Mouse (Mus musculus): ENCODE results near the gene Nfatc3. TPM values are rescaled to one million over a fixed set of nuclear protein-coding genes. Genes with fewer than 3 reads are reported as not detected.

Gene Nfatc3
- polyA plus RNA-seq, 1 experiment from 2014 or later, result 9.1 TPM

- no peak overlapping the region for H3K4me2 ChIP-seq (replicated peaks)
- no peak overlapping the region for H3K4me3 ChIP-seq
- no peaks in the 10 kb centered on the region for H3K9me3 ChIP-seq
- WGBS, result 86% methylated on average over 1 of the region's 1 CpGs
- no peaks in the 10 kb centered on the region for H3K4me1 ChIP-seq
- no peak for ATAC-seq (ENCODE audit: low FRiP score, low read depth)
- H3K9ac ChIP-seq, result no peak overlapping the region
- no peaks in the 10 kb centered on the region for H3K27me3 ChIP-seq
- H3K27ac ChIP-seq, result no peak overlapping the region
- peaks cover 65% of the 10 kb centered on the region for H3K36me3 ChIP-seq
These were observed 47.6 kb downstream of the Nfatc3 start for GRCm38 (mm10) chr8:106106193-106106592.

- no peaks in the 10 kb centered on the region for H3K27me3 ChIP-seq
- H3K36me3 ChIP-seq, result peaks cover 62% of the 10 kb centered on the region
- H3K9ac ChIP-seq, result no peak overlapping the region
- ATAC-seq (ENCODE audit: low FRiP score, low read depth), result no peak
- H3K4me3 ChIP-seq, result no peak overlapping the region
- WGBS, result 97% methylated on average over 4 of the region's 4 CpGs
- no peak overlapping the region for H3K4me2 ChIP-seq (replicated peaks)
- no peak overlapping the region for H3K27ac ChIP-seq
- no peaks in the 10 kb centered on the region for H3K9me3 ChIP-seq
- no peaks in the 10 kb centered on the region for H3K4me1 ChIP-seq
These were observed 49.4 kb downstream of the Nfatc3 start for GRCm38 (mm10) chr8:106108080-106108479.

- no peak overlapping the region for H3K9ac ChIP-seq
- ATAC-seq (ENCODE audit: low FRiP score, low read depth), result no peak
- H3K27ac ChIP-seq, result no peak overlapping the region
- no peaks in the 10 kb centered on the region for H3K4me1 ChIP-seq
- 93% methylated on average over 3 of the region's 3 CpGs for WGBS
- H3K4me2 ChIP-seq (replicated peaks), result no peak overlapping the region
- H3K9me3 ChIP-seq, result no peaks in the 10 kb centered on the region
- peaks cover 58% of the 10 kb centered on the region for H3K36me3 ChIP-seq
- H3K27me3 ChIP-seq, result no peaks in the 10 kb centered on the region
- no peak overlapping the region for H3K4me3 ChIP-seq
These were observed 50.1 kb downstream of the Nfatc3 start for GRCm38 (mm10) chr8:106108729-106109128.

- no peaks in the 10 kb centered on the region for H3K4me1 ChIP-seq
- no peak overlapping the region for H3K4me2 ChIP-seq (replicated peaks)
- no peaks in the 10 kb centered on the region for H3K27me3 ChIP-seq
- H3K36me3 ChIP-seq, result peaks cover 64% of the 10 kb centered on the region
- H3K27ac ChIP-seq, result no peak overlapping the region
- H3K4me3 ChIP-seq, result no peak overlapping the region
- H3K9ac ChIP-seq, result no peak overlapping the region
- no peak for ATAC-seq (ENCODE audit: low FRiP score, low read depth)
- no peaks in the 10 kb centered on the region for H3K9me3 ChIP-seq
- WGBS, result 92% methylated on average over 2 of the region's 2 CpGs
These were observed 53.4 kb downstream of the Nfatc3 start for GRCm38 (mm10) chr8:106112041-106112440.

- peak; percentile 64 for ATAC-seq (ENCODE audit: low FRiP score, low read depth)
These were observed 53.9 kb downstream of the Nfatc3 start for GRCm38 (mm10) chr8:106112514-106112913.

GRCm38 (mm10) chr8:106115897-106116296 is 57.3 kb downstream of the Nfatc3 start:
- Histone ChIP-seq H3K4me2 (replicated peaks) (no peak overlapping the region), H3K4me3 (no peak overlapping the region), H3K27me3 (no peaks in the 10 kb centered on the region), H3K4me1 (no peaks in the 10 kb centered on the region), H3K9me3 (no peaks in the 10 kb centered on the region), H3K27ac (no peak overlapping the region), H3K9ac (no peak overlapping the region), H3K36me3 (peaks cover 59% of the 10 kb centered on the region)
- WGBS, result 95% methylated on average over 3 of the region's 3 CpGs
- no peak for ATAC-seq (ENCODE audit: low FRiP score, low read depth)

More at GRCm38 (mm10) chr8:106112514-106112913, 53.9 kb downstream of the Nfatc3 start:
- Histone ChIP-seq H3K4me1 (no peaks in the 10 kb centered on the region), H3K9ac (no peak overlapping the region), H3K4me2 (replicated peaks) (no peak overlapping the region), H3K27ac (no peak overlapping the region), H3K36me3 (peaks cover 68% of the 10 kb centered on the region), H3K27me3 (no peaks in the 10 kb centered on the region), H3K9me3 (no peaks in the 10 kb centered on the region), H3K4me3 (no peak overlapping the region)
- 97% methylated on average over 1 of the region's 1 CpGs for WGBS

GRCm38 (mm10) chr8:106123443-106123842 is 64.8 kb downstream of the Nfatc3 start:
- Histone ChIP-seq H3K4me1 (no peaks in the 10 kb centered on the region), H3K4me2 (replicated peaks) (no peak overlapping the region), H3K9ac (no peak overlapping the region), H3K27ac (no peak overlapping the region), H3K27me3 (no peaks in the 10 kb centered on the region), H3K9me3 (no peaks in the 10 kb centered on the region), H3K36me3 (peaks cover 46% of the 10 kb centered on the region), H3K4me3 (no peak overlapping the region)
- no peak for ATAC-seq (ENCODE audit: low FRiP score, low read depth)
- WGBS, result 88% methylated on average over 3 of the region's 3 CpGs

GRCm38 (mm10) chr8:106126055-106126454 is 67.4 kb downstream of the Nfatc3 start:
- H3K4me3 ChIP-seq, result no peak overlapping the region
- no peaks in the 10 kb centered on the region for H3K4me1 ChIP-seq
- H3K27ac ChIP-seq, result no peak overlapping the region
- WGBS, result 90% methylated on average over 1 of the region's 1 CpGs
- H3K9me3 ChIP-seq, result no peaks in the 10 kb centered on the region
- H3K27me3 ChIP-seq, result no peaks in the 10 kb centered on the region
- H3K9ac ChIP-seq, result no peak overlapping the region
- no peak for ATAC-seq (ENCODE audit: low FRiP score, low read depth)
- H3K36me3 ChIP-seq, result peaks cover 48% of the 10 kb centered on the region
- no peak overlapping the region for H3K4me2 ChIP-seq (replicated peaks)

- Histone ChIP-seq H3K27me3 (peaks cover 3% of the 10 kb centered on the region), H3K9ac (no peak overlapping the region), H3K27ac (no peak overlapping the region), H3K9me3 (no peaks in the 10 kb centered on the region), H3K36me3 (peaks cover 58% of the 10 kb centered on the region), H3K4me2 (replicated peaks) (no peak overlapping the region), H3K4me3 (no peak overlapping the region), H3K4me1 (no peaks in the 10 kb centered on the region)
- WGBS, result 75% methylated on average over 3 of the region's 3 CpGs
- no peak for ATAC-seq (ENCODE audit: low FRiP score, low read depth)
These were observed 68.4 kb downstream of the Nfatc3 start for GRCm38 (mm10) chr8:106127054-106127453.

- peaks cover 66% of the 10 kb centered on the region for H3K36me3 ChIP-seq
- 90% methylated on average over 10 of the region's 10 CpGs for WGBS
- H3K4me1 ChIP-seq, result no peaks in the 10 kb centered on the region
- no peak overlapping the region for H3K27ac ChIP-seq
- H3K9ac ChIP-seq, result no peak overlapping the region
- no peak overlapping the region for H3K4me3 ChIP-seq
- no peaks in the 10 kb centered on the region for H3K9me3 ChIP-seq
- no peak overlapping the region for H3K4me2 ChIP-seq (replicated peaks)
- H3K27me3 ChIP-seq, result peaks cover 12% of the 10 kb centered on the region
- ATAC-seq (ENCODE audit: low FRiP score, low read depth), result no peak
These were observed 69.3 kb downstream of the Nfatc3 start for GRCm38 (mm10) chr8:106127882-106128410.

- no peak for ATAC-seq (ENCODE audit: low FRiP score, low read depth)
- H3K27me3 ChIP-seq, result peaks cover 26% of the 10 kb centered on the region
- peaks cover 63% of the 10 kb centered on the region for H3K36me3 ChIP-seq
- H3K4me3 ChIP-seq, result no peak overlapping the region
- H3K27ac ChIP-seq, result no peak overlapping the region
- no peaks in the 10 kb centered on the region for H3K9me3 ChIP-seq
- 0 out of 2 replicates have a peak, but pooled peaks cover 1% of the 10 kb centered on the region for H3K4me1 ChIP-seq
- H3K9ac ChIP-seq, result no peak overlapping the region
- no peak overlapping the region for H3K4me2 ChIP-seq (replicated peaks)
These were observed 70.7 kb downstream of the Nfatc3 start for GRCm38 (mm10) chr8:106129232-106129930.

- H3K9ac ChIP-seq, result no peak overlapping the region
- peaks cover 7% of the 10 kb centered on the region; the same call in 1 of the 2 replicates for H3K4me1 ChIP-seq
- no peak for ATAC-seq (ENCODE audit: low FRiP score, low read depth)
- WGBS, result 84% methylated on average over 2 of the region's 2 CpGs
- H3K9me3 ChIP-seq, result no peaks in the 10 kb centered on the region
- H3K4me3 ChIP-seq, result no peak overlapping the region
- H3K36me3 ChIP-seq, result peaks cover 63% of the 10 kb centered on the region
- H3K27ac ChIP-seq, result no peak overlapping the region
- peaks cover 32% of the 10 kb centered on the region for H3K27me3 ChIP-seq
- H3K4me2 ChIP-seq (replicated peaks), result no peak overlapping the region
These were observed 71.4 kb downstream of the Nfatc3 start for GRCm38 (mm10) chr8:106129997-106130396.

GRCm38 (mm10) chr8:106130505-106130904 is 71.9 kb downstream of the Nfatc3 start:
- no peak for ATAC-seq (ENCODE audit: low FRiP score, low read depth)
- H3K9me3 ChIP-seq, result no peaks in the 10 kb centered on the region
- H3K4me2 ChIP-seq (replicated peaks), result no peak overlapping the region
- peaks cover 63% of the 10 kb centered on the region for H3K36me3 ChIP-seq
- no peak overlapping the region for H3K27ac ChIP-seq
- H3K4me1 ChIP-seq, result peaks cover 11% of the 10 kb centered on the region; the same call in 1 of the 2 replicates
- no peak overlapping the region for H3K4me3 ChIP-seq
- H3K27me3 ChIP-seq, result peaks cover 38% of the 10 kb centered on the region
- H3K9ac ChIP-seq, result no peak overlapping the region
- WGBS, result 83% methylated on average over 2 of the region's 2 CpGs
